Mouse (Mus musculus) intestine, postnatal 0 days (tissue): Measurements from ENCODE around the gene Tmem109. TPM values are rescaled to one million over a fixed set of nuclear protein-coding genes. Genes with fewer than 3 reads are reported as not detected.

Experiments used
- ATAC-seq: fragments of 200-750 bp; cut with Nextera tagmentation; 2 replicates; pipeline ENCODE4 v1.8.0; 2017; ENCODE audit warnings: mild to moderate bottlenecking, moderate TSS enrichment, moderate library complexity
- H3K27ac ChIP-seq: fragments of 300-500 bp; sonication (generic); 2 replicates; pipeline ENCODE4 v1.5.1; 2014; ENCODE audit warnings: mild to moderate bottlenecking, low read depth, low read length, moderate library complexity
- H3K27me3 ChIP-seq: fragments of 300-500 bp; sonication (generic); replicated peaks from 2 replicates; pipeline ENCODE4 v1.6.1; 2014; ENCODE audit warnings: low read length, mixed read lengths; ENCODE audit not compliant: control insufficient read depth, insufficient read depth
- H3K36me3 ChIP-seq: fragments of 300-500 bp; sonication (generic); 2 replicates; pipeline ENCODE4 v1.6.1; 2014; ENCODE audit warnings: mild to moderate bottlenecking, moderate library complexity; ENCODE audit not compliant: control insufficient read depth, insufficient read depth
- H3K4me1 ChIP-seq: fragments of 300-500 bp; sonication (generic); replicated peaks from 2 replicates; pipeline ENCODE4 v1.6.1; 2014; ENCODE audit warnings: antibody characterized with exemption, low read length, mixed read lengths; ENCODE audit not compliant: control insufficient read depth, insufficient read depth
- H3K4me2 ChIP-seq: fragments of 300-500 bp; sonication (generic); replicated peaks from 2 replicates; pipeline ENCODE4 v1.6.1; 2014; ENCODE audit warnings: low read depth, mild to moderate bottlenecking, moderate library complexity
- H3K4me3 ChIP-seq: fragments of 300-500 bp; sonication (generic); 2 replicates; pipeline ENCODE4 v1.5.1; 2014; ENCODE audit warnings: low read depth, low read length
- H3K9ac ChIP-seq: fragments of 300-500 bp; sonication (generic); 2 replicates; pipeline ENCODE4 v1.6.1; 2014; ENCODE audit warnings: mild to moderate bottlenecking, low read depth, low read length
- H3K9me3 ChIP-seq: fragments of 300-500 bp; sonication (generic); 2 replicates; pipeline ENCODE4 v1.6.1; 2016; ENCODE audit warnings: mixed run types; ENCODE audit not compliant: control insufficient read depth
- CTCF ChIP-seq: sonication (generic); IDR thresholded peaks from 2 replicates; pipeline ENCODE4 v1.5.1; 2016; ENCODE audit warnings: low read depth, mild to moderate bottlenecking, control low read depth, antibody characterized with exemption, moderate library complexity
- WGBS: fragments of 180-500 bp; shearing (Covaris S2); extraction: QIAGEN DNeasy Blood & Tissue Kit; methylation state at CpG from one replicate; pipeline ENCODE4 v1.1.7; 2014; 5-methylcytosine and 5-hydroxymethylcytosine counted together
- polyA plus RNA-seq: library from polyadenylated mRNA; unstranded; fragments of >200 nt; fragmentation: Nextera tagmentation; extraction: Ambion mirVana; gene quantifications from 2 replicates; pipeline ENCODE4 v1.2.1, GENCODE M21; 2015

The Tmem109 gene
- polyA plus RNA-seq, 1 experiment from 2014 or later = 36.2 TPM

GRCm38 (mm10) chr19:10855422-10855821, 26.4 kb downstream of the Tmem109 start:
- Histone ChIP-seq H3K27me3 (no peaks in the 10 kb centered on the region), H3K4me2 (no peak overlapping the region), H3K36me3 (peaks cover 10% of the 10 kb centered on the region; the same call in 1 of the 2 replicates), H3K27ac (no peak overlapping the region), H3K4me3 (no peak overlapping the region), H3K9me3 (no peaks in the 10 kb centered on the region), H3K4me1 (no peaks in the 10 kb centered on the region), H3K9ac (no peak overlapping the region)
- ATAC-seq = no peak
- 53% methylated on average over 3 of the region's 3 CpGs for WGBS
- no peak for TF ChIP-seq CTCF

DNA sequence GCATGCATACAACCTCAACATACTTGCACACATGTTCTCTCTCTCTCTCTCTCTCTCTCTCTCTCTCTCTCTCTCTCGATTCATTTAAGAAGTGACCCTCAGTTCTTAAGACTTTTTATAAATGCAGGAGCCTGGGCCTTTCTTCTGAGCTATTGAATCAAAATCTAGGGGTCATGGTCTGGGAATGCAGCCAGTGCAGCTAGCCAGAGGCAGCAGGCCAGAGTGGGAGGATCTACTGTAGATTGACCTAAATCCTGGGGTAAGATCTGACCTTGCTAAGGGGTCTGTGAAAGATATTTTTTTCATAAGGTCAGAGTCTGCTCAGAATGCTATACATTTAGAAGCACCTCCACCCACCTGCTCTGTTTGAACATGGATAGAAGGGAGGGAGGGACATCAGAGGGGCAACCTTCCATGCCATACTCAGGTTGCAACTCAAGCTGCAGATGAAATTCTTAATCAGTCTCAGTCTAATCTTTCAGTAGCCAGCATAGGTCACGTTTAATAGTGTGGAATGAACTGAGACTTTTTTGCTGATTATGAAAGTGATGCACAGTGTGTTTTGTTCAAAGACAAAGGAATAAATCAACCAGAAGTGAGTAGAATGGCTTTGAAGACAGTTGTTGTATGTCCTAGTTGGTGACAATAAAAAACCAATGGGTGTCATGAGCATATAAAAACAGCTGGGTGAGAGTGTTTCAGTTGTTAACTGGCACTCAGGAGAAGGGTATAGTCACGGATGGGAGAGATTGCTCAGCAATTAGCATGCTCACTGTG, 34.3 kb downstream of the Tmem109 start:
- Histone ChIP-seq H3K4me3 (no peak overlapping the region), H3K9ac (no peak overlapping the region), H3K27ac (no peak overlapping the region), H3K27me3 (no peaks in the 10 kb centered on the region; the same call in 1 of the 2 replicates), H3K4me1 (no peaks in the 10 kb centered on the region), H3K4me2 (no peak overlapping the region), H3K36me3 (no peaks in the 10 kb centered on the region), H3K9me3 (no peaks in the 10 kb centered on the region)
- no peak for ATAC-seq
- WGBS = 52% methylated on average over 3 of the region's 3 CpGs
- no peak for TF ChIP-seq CTCF

DNA sequence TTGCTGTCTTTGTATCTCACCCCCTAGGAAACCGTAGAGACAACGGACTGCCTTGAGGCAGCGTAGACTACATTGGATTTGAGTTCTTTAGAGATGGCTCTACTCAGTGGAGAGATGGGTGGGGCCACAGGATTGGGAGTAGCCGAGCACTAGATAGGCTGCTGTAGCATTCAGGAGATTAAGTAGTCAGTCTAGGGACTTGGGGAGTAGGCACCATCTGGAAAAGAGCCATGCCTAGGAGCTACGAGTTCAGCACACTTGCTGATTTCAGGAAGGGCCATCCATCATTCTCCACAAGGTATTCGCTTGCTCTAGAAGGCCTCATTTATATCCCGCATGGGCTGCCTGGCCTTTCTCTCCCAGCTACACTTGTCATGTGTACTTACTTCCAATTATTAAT, 35.7 kb downstream of the Tmem109 start:
- Histone ChIP-seq H3K27me3 (no peaks in the 10 kb centered on the region; the same call in 1 of the 2 replicates), H3K9ac (no peak overlapping the region), H3K9me3 (no peaks in the 10 kb centered on the region), H3K4me2 (no peak overlapping the region), H3K27ac (no peak overlapping the region), H3K4me3 (no peak overlapping the region), H3K4me1 (no peaks in the 10 kb centered on the region), H3K36me3 (no peaks in the 10 kb centered on the region)
- TF ChIP-seq CTCF = no peak
- ATAC-seq = no peak
- WGBS = 73% methylated on average over 7 of the region's 7 CpGs

DNA sequence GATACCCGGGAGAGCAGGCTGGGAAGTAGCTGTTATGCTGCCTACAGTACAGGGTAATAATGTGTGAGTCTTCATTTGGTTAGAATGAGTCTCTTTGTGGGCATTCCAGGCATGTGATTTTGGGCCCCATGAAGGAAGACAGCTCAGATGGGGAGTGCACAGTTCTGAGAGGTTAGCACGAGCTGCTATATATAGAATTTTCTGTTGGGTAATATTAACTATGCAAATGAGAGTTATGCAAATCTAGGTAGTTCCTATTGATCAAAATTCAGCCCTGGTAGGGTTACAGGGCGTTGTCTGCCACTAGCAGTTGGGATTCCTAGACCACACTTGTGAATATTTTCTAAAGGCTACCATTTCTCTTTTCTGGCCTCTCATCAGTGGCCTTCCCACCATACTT, 36.3 kb downstream of the Tmem109 start:
- H3K36me3 ChIP-seq = no peaks in the 10 kb centered on the region
- 73% methylated on average over 3 of the region's 3 CpGs for WGBS
- no peak overlapping the region for H3K9ac ChIP-seq
- no peak for ATAC-seq
- H3K9me3 ChIP-seq = no peaks in the 10 kb centered on the region
- no peaks in the 10 kb centered on the region; the same call in 1 of the 2 replicates for H3K27me3 ChIP-seq
- no peaks in the 10 kb centered on the region for H3K4me1 ChIP-seq
- no peak overlapping the region for H3K4me3 ChIP-seq
- no peak for TF ChIP-seq CTCF
- H3K4me2 ChIP-seq = no peak overlapping the region
- H3K27ac ChIP-seq = no peak overlapping the region

DNA sequence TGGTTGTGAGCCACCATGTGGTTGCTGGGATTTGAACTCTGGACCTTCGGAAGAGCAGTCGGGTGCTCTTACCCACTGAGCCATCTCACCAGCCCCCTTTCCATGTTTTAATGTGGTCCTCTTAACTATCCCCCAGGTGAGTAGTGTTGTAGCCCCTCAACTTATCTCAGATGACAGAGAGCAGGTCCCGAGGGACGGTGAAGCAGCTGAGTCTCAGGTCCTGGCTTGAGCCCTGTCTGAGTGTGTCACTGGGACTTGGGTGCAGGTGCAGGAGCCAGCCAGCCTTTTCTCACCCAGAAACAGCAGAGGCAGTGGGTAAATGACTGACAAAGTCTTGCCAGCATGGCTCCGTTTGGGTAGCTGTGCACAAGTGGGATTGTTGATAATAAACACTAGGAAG, 37.6 kb downstream of the Tmem109 start:
- no peak overlapping the region for H3K4me3 ChIP-seq
- ATAC-seq = no peak
- H3K4me2 ChIP-seq = no peak overlapping the region

GRCm38 (mm10) chr19:10842914-10843313, 38.9 kb downstream of the Tmem109 start:
- no peak overlapping the region for H3K4me3 ChIP-seq
- no peaks in the 10 kb centered on the region; the same call in 1 of the 2 replicates for H3K27me3 ChIP-seq
- 52% methylated on average over 24 of the region's 24 CpGs for WGBS
- no peak overlapping the region for H3K27ac ChIP-seq
- no peaks in the 10 kb centered on the region for H3K9me3 ChIP-seq
- no peak overlapping the region for H3K9ac ChIP-seq
- TF ChIP-seq CTCF = no peak
- H3K36me3 ChIP-seq = no peaks in the 10 kb centered on the region
- H3K4me1 ChIP-seq = no peaks in the 10 kb centered on the region
- no peak for ATAC-seq
- H3K4me2 ChIP-seq = no peak overlapping the region

More for the DNA sequence above, 37.6 kb downstream of the Tmem109 start:
- Histone ChIP-seq H3K27ac (no peak overlapping the region), H3K9ac (no peak overlapping the region), H3K27me3 (no peaks in the 10 kb centered on the region; the same call in 1 of the 2 replicates), H3K9me3 (no peaks in the 10 kb centered on the region), H3K36me3 (no peaks in the 10 kb centered on the region), H3K4me1 (no peaks in the 10 kb centered on the region)
- no peak for TF ChIP-seq CTCF
- WGBS = 86% methylated on average over 5 of the region's 5 CpGs
